Mouse (Mus musculus) hindbrain, postnatal 0 days (tissue): ENCODE data around the gene Oas1e. TPM values are rescaled to one million over a fixed set of nuclear protein-coding genes. Genes with fewer than 3 reads are reported as not detected.

Source experiments
- ATAC-seq: fragments of 200-750 bp; cut with Nextera tagmentation; 2 replicates; pipeline ENCODE4 v1.8.0; 2017; ENCODE audit warnings: mild to moderate bottlenecking, moderate TSS enrichment, moderate library complexity
- DNase-seq: peaks from one replicate; pipeline ENCODE4 v3.0.0-alpha.2; 2015; ENCODE audit warnings: low spot score
- H3K27ac ChIP-seq: fragments of 300-500 bp; sonication (generic); 2 replicates; pipeline ENCODE4 v1.5.1; 2014; ENCODE audit warnings: mild to moderate bottlenecking
- H3K27me3 ChIP-seq: fragments of 300-500 bp; sonication (generic); 2 replicates; pipeline ENCODE4 v1.6.1; 2014; ENCODE audit warnings: low read length, mixed read lengths; ENCODE audit not compliant: insufficient read depth
- H3K36me3 ChIP-seq: fragments of 300-500 bp; sonication (generic); 2 replicates; pipeline ENCODE4 v1.6.1; 2014; ENCODE audit warnings: low read length, mixed read lengths; ENCODE audit not compliant: insufficient read depth
- H3K4me1 ChIP-seq: fragments of 300-500 bp; sonication (generic); 2 replicates; pipeline ENCODE4 v1.6.1; 2014; ENCODE audit warnings: antibody characterized with exemption, low read length, mixed read lengths; ENCODE audit not compliant: insufficient read depth
- H3K4me2 ChIP-seq: fragments of 300-500 bp; sonication (generic); 2 replicates; pipeline ENCODE4 v1.6.1; 2014; ENCODE audit warnings: low read depth, mild to moderate bottlenecking, low read length, moderate library complexity, mixed read lengths
- H3K4me3 ChIP-seq: fragments of 300-500 bp; sonication (generic); 2 replicates; pipeline ENCODE4 v1.5.1; 2014; ENCODE audit warnings: low read length
- H3K9ac ChIP-seq: fragments of 300-500 bp; sonication (generic); replicated peaks from 2 replicates; pipeline ENCODE4 v1.6.1; 2014; ENCODE audit warnings: mild to moderate bottlenecking, low read length, moderate library complexity, mixed read lengths
- H3K9me3 ChIP-seq: fragments of 300-500 bp; sonication (generic); 2 replicates; pipeline ENCODE4 v1.6.1; 2016; ENCODE audit warnings: low read length, mixed read lengths
- CTCF ChIP-seq: IDR thresholded peaks from 2 replicates; pipeline ENCODE4 v1.5.1; 2016; ENCODE audit warnings: antibody characterized with exemption, control low read depth, low read depth
- WGBS: fragments of 180-500 bp; shearing (Covaris S2); extraction: QIAGEN DNeasy Blood & Tissue Kit; methylation state at CpG from one replicate; pipeline ENCODE4 v1.1.7; 2014; 5-methylcytosine and 5-hydroxymethylcytosine counted together
- polyA plus RNA-seq: library from polyadenylated mRNA; unstranded; fragments of >200 nt; fragmentation: Nextera tagmentation; extraction: Ambion mirVana; gene quantifications from 2 replicates; pipeline ENCODE4 v1.2.1, GENCODE M21; 2015
- total RNA-seq: library from RNA; depleted of rRNA; stranded (reverse); fragments of >200 nt; gene quantifications from 2 replicates; pipeline ENCODE4 v1.2.3, GENCODE M21; 2014

The Oas1e gene
- total and polyA plus RNA-seq, 2 experiments from 2014 or later = 0.26 to 0.90 TPM

- 25% methylated on average over 2 of the region's 2 CpGs for WGBS
These were observed 2.3 kb downstream of the Oas1e start for GRCm38 (mm10) chr5:120793043-120793442.

GRCm38 (mm10) chr5:120787042-120787441, 8.3 kb downstream of the Oas1e start:
- H3K36me3 ChIP-seq = no peaks in the 10 kb centered on the region
- no peak overlapping the region for H3K4me3 ChIP-seq
- ATAC-seq (no peak), DNase-seq (no peak)
- TF ChIP-seq CTCF = no peak
- WGBS = 49% methylated on average over 3 of the region's 3 CpGs
- no peak overlapping the region for H3K4me2 ChIP-seq
- no peak overlapping the region for H3K27ac ChIP-seq
- H3K4me1 ChIP-seq = no peaks in the 10 kb centered on the region
- H3K9me3 ChIP-seq = no peaks in the 10 kb centered on the region
- H3K9ac ChIP-seq = no peak overlapping the region
- no peaks in the 10 kb centered on the region for H3K27me3 ChIP-seq

More at GRCm38 (mm10) chr5:120793043-120793442, 2.3 kb downstream of the Oas1e start:
- DNase-seq (peak; percentile 55), ATAC-seq (no peak)
- H3K9ac ChIP-seq = no peak overlapping the region
- H3K4me2 ChIP-seq = no peak overlapping the region
- no peaks in the 10 kb centered on the region for H3K27me3 ChIP-seq
- no peaks in the 10 kb centered on the region for H3K36me3 ChIP-seq
- H3K27ac ChIP-seq = no peak overlapping the region
- peak; percentile 76 for TF ChIP-seq CTCF
- H3K4me3 ChIP-seq = no peak overlapping the region
- no peaks in the 10 kb centered on the region for H3K9me3 ChIP-seq
- no peaks in the 10 kb centered on the region for H3K4me1 ChIP-seq

- Histone ChIP-seq H3K9me3 (no peaks in the 10 kb centered on the region), H3K4me3 (no peak overlapping the region), H3K27me3 (no peaks in the 10 kb centered on the region), H3K4me2 (no peak overlapping the region), H3K36me3 (no peaks in the 10 kb centered on the region), H3K4me1 (no peaks in the 10 kb centered on the region), H3K27ac (no peak overlapping the region), H3K9ac (no peak overlapping the region)
- 74% methylated on average over 2 of the region's 2 CpGs for WGBS
- ATAC-seq (no peak), DNase-seq (no peak)
- TF ChIP-seq CTCF = no peak
These were observed 12.9 kb downstream of the Oas1e start for GRCm38 (mm10) chr5:120782446-120782845.

- no peak overlapping the region for H3K9ac ChIP-seq
- no peak overlapping the region for H3K27ac ChIP-seq
- H3K4me1 ChIP-seq = no peaks in the 10 kb centered on the region
- no peaks in the 10 kb centered on the region for H3K9me3 ChIP-seq
- peak; percentile 17 for TF ChIP-seq CTCF
- DNase-seq (no peak), ATAC-seq (no peak)
- no peaks in the 10 kb centered on the region for H3K36me3 ChIP-seq
- no peak overlapping the region for H3K4me3 ChIP-seq
- no peak overlapping the region for H3K4me2 ChIP-seq
- WGBS = 100% methylated on average over 1 of the region's 1 CpGs
- H3K27me3 ChIP-seq = no peaks in the 10 kb centered on the region
These were observed 13.7 kb downstream of the Oas1e start for GRCm38 (mm10) chr5:120781646-120782045.

GRCm38 (mm10) chr5:120779922-120780321, 15.4 kb downstream of the Oas1e start:
- Histone ChIP-seq H3K27me3 (no peaks in the 10 kb centered on the region), H3K9ac (no peak overlapping the region), H3K9me3 (no peaks in the 10 kb centered on the region), H3K4me3 (no peak overlapping the region), H3K27ac (no peak overlapping the region), H3K36me3 (no peaks in the 10 kb centered on the region), H3K4me2 (no peak overlapping the region), H3K4me1 (no peaks in the 10 kb centered on the region)
- 47% methylated on average over 3 of the region's 3 CpGs for WGBS
- TF ChIP-seq CTCF = no peak
- no peak for DNase-seq
- ATAC-seq = no peak

GRCm38 (mm10) chr5:120778941-120779340, 16.4 kb downstream of the Oas1e start:
- TF ChIP-seq CTCF = no peak
- DNase-seq = no peak
- no peak overlapping the region for H3K9ac ChIP-seq
- no peaks in the 10 kb centered on the region for H3K27me3 ChIP-seq
- H3K4me2 ChIP-seq = no peak overlapping the region
- H3K36me3 ChIP-seq = no peaks in the 10 kb centered on the region
- WGBS = 71% methylated on average over 2 of the region's 2 CpGs
- no peak overlapping the region for H3K27ac ChIP-seq
- H3K4me1 ChIP-seq = no peaks in the 10 kb centered on the region
- ATAC-seq = no peak
- H3K9me3 ChIP-seq = no peaks in the 10 kb centered on the region
- no peak overlapping the region for H3K4me3 ChIP-seq

- no peak for ATAC-seq
- H3K4me1 ChIP-seq = no peaks in the 10 kb centered on the region
These were observed 17.9 kb downstream of the Oas1e start, which contains the start of gene Oas3 for GRCm38 (mm10) chr5:120777478-120777877. TSS of gene Oas3 (minus strand) at chr5:120777661.

More at GRCm38 (mm10) chr5:120777478-120777877, 17.9 kb downstream of the Oas1e start, which contains the start of gene Oas3:
- no peak within 1 kb of the TSS for H3K4me2 ChIP-seq
- no peaks in the 10 kb centered on the region for H3K9me3 ChIP-seq
- WGBS = 76% methylated on average over 9 of the region's 9 CpGs
- no peak within 1 kb of the TSS for H3K9ac ChIP-seq
- H3K27me3 ChIP-seq = no peaks in the 10 kb centered on the region
- no peak for DNase-seq
- no peaks in the 10 kb centered on the region for H3K36me3 ChIP-seq
- H3K4me3 ChIP-seq = no peak within 1 kb of the TSS
- no peak for TF ChIP-seq CTCF
- no peak within 1 kb of the TSS for H3K27ac ChIP-seq
